Mouse (Mus musculus) liver, adult 2 months (tissue): ENCODE measurements around the gene Mast2.

Experiments
- CTCF ChIP-seq: fragments of 200-500 bp; IDR thresholded peaks from 2 replicates; pipeline ENCODE4 v1.5.1; 2011; ENCODE audit warnings: low read depth, low read length, control low read depth
- POLR2A ChIP-seq: fragments of 200-500 bp; IDR thresholded peaks from 2 replicates; pipeline ENCODE4 v1.6.1; 2011; ENCODE audit warnings: low read length, control low read depth; ENCODE audit not compliant: insufficient read depth; ENCODE audit errors: extremely low read depth

DNA sequence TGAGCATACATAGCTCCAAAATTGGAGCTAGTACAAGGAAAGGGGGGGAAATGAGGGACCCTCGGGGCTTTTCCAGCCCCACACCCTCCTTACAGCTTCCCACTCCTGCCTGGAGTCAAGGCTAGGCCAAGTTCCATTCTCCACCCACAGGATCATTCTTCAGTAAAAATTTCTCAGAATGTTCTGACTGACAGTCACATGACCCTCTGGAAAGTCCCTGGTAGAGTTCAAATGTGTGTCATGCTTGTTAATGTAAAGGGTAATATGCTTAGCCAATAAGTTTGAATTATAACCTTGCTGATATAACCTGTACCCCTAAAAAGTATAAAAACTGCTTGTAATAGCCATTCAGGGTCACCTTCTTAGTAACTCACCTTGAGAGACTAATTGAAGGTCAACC, 41.8 kb downstream of the Mast2 start:
- TF ChIP-seq CTCF (no peak), POLR2A (no peak)
